Mouse (Mus musculus) kidney, postnatal 0 days (tissue): Measurements from ENCODE around the gene Orai1. TPM values are rescaled to one million over a fixed set of nuclear protein-coding genes. Genes with fewer than 3 reads are reported as not detected.
"Not testable (repeated sequence)": the region's sequence is repeated elsewhere in the genome, so short reads cannot be mapped to it uniquely, and the experiment has no call there.

Source experiments
- ATAC-seq: fragments of 200-750 bp; cut with Nextera tagmentation; replicated peaks from 2 replicates; pipeline ENCODE4 v1.8.0; 2017; ENCODE audit warnings: low read depth, moderate number of reproducible peaks, moderate TSS enrichment, moderate library complexity; ENCODE audit not compliant: low FRiP score
- DNase-seq: peaks from one replicate; pipeline ENCODE4 v3.0.0-alpha.2; 2016; ENCODE audit warnings: low spot score
- H3K27ac ChIP-seq: fragments of 300-500 bp; sonication (generic); 2 replicates; pipeline ENCODE4 v1.5.1; 2014; ENCODE audit warnings: mild to moderate bottlenecking
- H3K27me3 ChIP-seq: fragments of 300-500 bp; sonication (generic); 2 replicates; pipeline ENCODE4 v1.6.1; 2014; ENCODE audit warnings: low read length, mixed read lengths; ENCODE audit not compliant: insufficient read depth
- H3K36me3 ChIP-seq: fragments of 300-500 bp; sonication (generic); 2 replicates; pipeline ENCODE4 v1.6.1; 2014; ENCODE audit warnings: low read length, mixed read lengths; ENCODE audit not compliant: insufficient read depth
- H3K4me1 ChIP-seq: fragments of 300-500 bp; sonication (generic); replicated peaks from 2 replicates; pipeline ENCODE4 v1.6.1; 2014; ENCODE audit warnings: antibody characterized with exemption, low read length, mixed read lengths; ENCODE audit not compliant: insufficient read depth
- H3K4me2 ChIP-seq: fragments of 300-500 bp; sonication (generic); 2 replicates; pipeline ENCODE4 v1.6.1; 2014; ENCODE audit warnings: mild to moderate bottlenecking, low read length, moderate library complexity, mixed read lengths
- H3K4me3 ChIP-seq: fragments of 300-500 bp; sonication (generic); replicated peaks from 2 replicates; pipeline ENCODE4 v1.5.1; 2014; ENCODE audit warnings: low read depth, low read length
- H3K9ac ChIP-seq: fragments of 300-500 bp; sonication (generic); 2 replicates; pipeline ENCODE4 v1.6.1; 2014; ENCODE audit warnings: low read depth, low read length
- H3K9me3 ChIP-seq: fragments of 300-500 bp; sonication (generic); replicated peaks from 2 replicates; pipeline ENCODE4 v1.6.1; 2016; ENCODE audit warnings: low read length, inconsistent platforms, mixed read lengths
- CTCF ChIP-seq: IDR thresholded peaks from 2 replicates; pipeline ENCODE4 v1.5.1; 2016; ENCODE audit warnings: antibody characterized with exemption, low read depth, mild to moderate bottlenecking, moderate library complexity
- WGBS: fragments of 180-500 bp; shearing (Covaris S2); extraction: QIAGEN DNeasy Blood & Tissue Kit; methylation state at CpG from one replicate; pipeline ENCODE4 v1.1.7; 2014; 5-methylcytosine and 5-hydroxymethylcytosine counted together
- polyA plus RNA-seq: library from polyadenylated mRNA; unstranded; fragments of >200 nt; fragmentation: Nextera tagmentation; extraction: Ambion mirVana; gene quantifications from 2 replicates; pipeline ENCODE4 v1.2.1, GENCODE M21; 2015

Gene Orai1
- polyA plus RNA-seq: 22.5 and 23.4 TPM in 2 replicates

DNA sequence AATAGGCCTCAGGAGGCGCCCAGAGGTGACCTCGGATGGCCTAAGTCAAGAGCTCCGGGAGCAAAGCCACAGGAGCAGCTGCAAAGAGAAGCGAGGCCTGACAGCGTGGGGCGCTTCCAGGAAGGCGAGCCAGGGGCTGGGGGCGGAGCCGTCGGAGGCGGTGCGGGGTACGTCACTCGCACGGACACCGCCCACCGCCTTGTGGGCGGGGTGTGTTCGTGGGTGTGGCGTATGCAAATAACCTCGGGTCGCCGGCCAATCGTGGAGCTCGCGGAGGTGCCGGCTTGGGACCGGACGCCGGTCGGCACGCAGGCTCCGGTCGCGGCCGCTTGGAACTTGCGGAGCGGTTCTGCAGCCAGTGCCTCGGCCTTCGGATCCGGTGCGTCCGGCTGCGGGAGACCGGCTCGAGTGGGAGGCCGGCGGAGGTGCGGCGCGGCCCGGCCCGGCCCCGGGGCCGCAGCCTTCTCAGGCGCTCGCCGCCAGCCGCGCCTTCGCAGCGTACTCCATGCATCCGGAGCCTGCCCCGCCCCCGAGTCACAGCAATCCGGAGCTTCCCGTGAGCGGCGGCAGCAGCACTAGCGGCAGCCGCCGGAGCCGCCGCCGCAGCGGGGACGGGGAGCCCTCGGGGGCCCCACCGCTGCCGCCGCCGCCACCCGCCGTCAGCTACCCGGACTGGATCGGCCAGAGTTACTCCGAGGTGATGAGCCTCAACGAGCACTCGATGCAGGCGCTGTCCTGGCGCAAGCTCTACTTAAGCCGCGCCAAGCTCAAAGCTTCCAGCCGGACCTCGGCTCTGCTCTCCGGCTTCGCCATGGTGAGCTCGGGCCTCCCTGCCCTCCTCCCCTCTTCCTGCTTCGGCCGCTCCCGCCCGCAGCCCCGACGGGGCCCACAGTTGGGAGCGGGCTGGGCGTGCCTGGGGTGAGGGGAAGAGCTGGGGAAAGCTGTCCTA is at the start of gene Orai1:
Orai1 (plus strand) TSS at position 322 of the 949 bp plus-strand sequence.
- peak; percentile 93 for ATAC-seq
- peak; percentile 29; the same call in 1 of the 2 replicates for TF ChIP-seq CTCF
- H3K36me3 ChIP-seq: no peaks in the 10 kb centered on the region
- peak within 1 kb of the TSS; percentile 85 for H3K4me2 ChIP-seq
- peak; percentile 97 for DNase-seq
- peak within 1 kb of the TSS; percentile 97 for H3K27ac ChIP-seq
- WGBS: under 1% methylated on average over 105 of the region's 106 CpGs
- no peaks in the 10 kb centered on the region for H3K9me3 ChIP-seq
- H3K9ac ChIP-seq: peak within 1 kb of the TSS; percentile 89
- H3K4me1 ChIP-seq: peaks cover 9% of the 10 kb centered on the region
- no peaks in the 10 kb centered on the region for H3K27me3 ChIP-seq
- peak within 1 kb of the TSS; percentile 82 for H3K4me3 ChIP-seq

DNA sequence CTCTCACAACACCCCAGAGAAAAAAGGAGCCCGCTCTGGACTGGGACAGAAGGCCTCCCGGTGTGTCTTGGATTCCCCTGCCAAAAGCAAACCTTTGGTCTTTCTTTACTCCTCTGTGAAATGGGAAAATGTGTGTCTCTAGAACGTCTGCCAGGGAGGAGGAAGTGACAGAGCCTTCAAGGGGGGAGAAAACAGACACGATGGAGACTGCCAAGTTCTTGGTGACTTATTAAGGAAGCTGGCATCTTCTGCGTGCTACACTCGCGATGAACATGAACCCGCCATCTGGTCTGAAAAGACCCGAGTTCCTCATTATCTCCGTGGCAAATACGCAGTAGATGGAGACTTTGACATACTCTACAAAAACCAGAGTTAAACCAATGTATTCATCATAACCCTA is 49.4 kb upstream of the Orai1 start:
- Histone ChIP-seq H3K4me3 (no peak overlapping the region), H3K9me3 (no peaks in the 10 kb centered on the region), H3K36me3 (0 out of 2 replicates have a peak, but pooled peaks cover 3% of the 10 kb centered on the region), H3K4me1 (no peaks in the 10 kb centered on the region), H3K9ac (no peak overlapping the region), H3K4me2 (no peak overlapping the region), H3K27me3 (no peaks in the 10 kb centered on the region), H3K27ac (no peak overlapping the region)
- no peak for ATAC-seq
- TF ChIP-seq CTCF: no peak
- DNase-seq: no peak
- WGBS: 81% methylated on average over 11 of the region's 11 CpGs

DNA sequence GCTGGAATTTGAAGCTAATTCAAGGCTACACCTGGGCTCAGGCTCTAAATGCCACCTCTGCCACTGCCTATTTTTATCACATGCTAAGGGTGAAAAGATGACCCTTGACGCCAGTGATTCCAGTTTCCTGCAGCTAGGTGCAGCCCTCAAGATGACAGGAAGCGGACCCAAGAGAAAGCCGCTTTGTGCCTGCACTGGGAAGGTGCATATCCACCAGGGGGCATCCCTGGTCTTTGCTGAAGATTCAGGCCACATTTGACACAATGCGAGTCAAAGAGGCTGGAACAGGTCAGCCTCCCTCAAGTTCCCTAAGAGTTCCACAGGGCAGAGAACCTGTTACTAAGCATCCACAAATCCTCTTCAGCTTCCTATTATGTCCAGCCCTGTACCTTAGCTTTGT is 46.6 kb upstream of the Orai1 start:
- WGBS: 23% methylated on average over 4 of the region's 4 CpGs
- Histone ChIP-seq H3K4me3 (no peak overlapping the region), H3K9ac (no peak overlapping the region), H3K36me3 (no peaks in the 10 kb centered on the region), H3K4me2 (no peak overlapping the region), H3K4me1 (no peaks in the 10 kb centered on the region), H3K9me3 (no peaks in the 10 kb centered on the region), H3K27ac (no peak overlapping the region), H3K27me3 (no peaks in the 10 kb centered on the region)
- TF ChIP-seq CTCF: peak; percentile 91
- ATAC-seq: no peak
- peak; percentile 78 for DNase-seq

DNA sequence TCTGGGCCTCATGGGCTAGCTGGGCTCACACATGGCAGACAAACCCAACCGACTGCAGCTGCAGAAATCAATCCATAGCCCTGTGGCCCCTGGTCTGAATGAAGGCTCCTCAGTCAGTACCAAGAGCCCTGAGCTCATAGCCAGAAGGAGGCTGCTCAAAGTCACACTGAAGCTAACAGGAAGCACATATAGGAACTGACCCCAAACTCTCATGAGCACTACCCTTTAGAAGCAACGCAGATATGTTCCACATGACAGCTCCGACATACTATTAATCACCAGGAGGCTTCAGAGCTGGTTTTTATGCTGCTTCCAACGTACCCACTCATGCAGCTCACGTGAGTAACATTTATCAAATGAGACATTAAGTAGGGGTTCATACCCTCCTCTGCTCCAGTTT is 44.8 kb upstream of the Orai1 start:
- no peaks in the 10 kb centered on the region for H3K4me1 ChIP-seq
- 49% methylated on average over 5 of the region's 5 CpGs for WGBS
- no peaks in the 10 kb centered on the region for H3K27me3 ChIP-seq
- no peak overlapping the region for H3K4me2 ChIP-seq
- no peak overlapping the region for H3K4me3 ChIP-seq
- DNase-seq (no peak), ATAC-seq (no peak)
- no peak overlapping the region for H3K9ac ChIP-seq
- H3K9me3 ChIP-seq: no peaks in the 10 kb centered on the region
- TF ChIP-seq CTCF: no peak
- H3K36me3 ChIP-seq: no peaks in the 10 kb centered on the region
- no peak overlapping the region for H3K27ac ChIP-seq

DNA sequence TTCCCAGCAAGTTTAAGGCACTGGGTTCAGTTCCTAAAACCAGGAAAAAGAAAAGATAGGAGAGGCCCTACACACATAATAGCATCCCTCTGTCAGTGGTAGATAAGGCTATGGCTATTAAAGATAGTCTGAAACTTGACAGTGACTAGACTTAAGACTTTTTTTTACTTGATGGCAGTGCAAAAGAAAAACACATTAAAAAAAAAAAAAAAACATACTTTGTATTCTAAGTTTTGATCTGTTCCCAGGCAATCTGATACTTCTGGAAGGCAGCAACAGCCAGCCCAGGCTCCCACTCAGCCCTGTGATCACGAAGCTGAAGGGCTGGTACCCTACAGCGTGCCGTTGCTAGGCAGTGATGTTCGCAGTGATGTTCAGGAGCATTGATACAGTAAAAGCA is 43.4 kb upstream of the Orai1 start:
- Histone ChIP-seq H3K4me3 (no peak overlapping the region), H3K4me2 (no peak overlapping the region), H3K27ac (no peak overlapping the region), H3K4me1 (no peaks in the 10 kb centered on the region), H3K9me3 (no peaks in the 10 kb centered on the region), H3K9ac (no peak overlapping the region), H3K36me3 (no peaks in the 10 kb centered on the region), H3K27me3 (no peaks in the 10 kb centered on the region)
- ATAC-seq (no peak), DNase-seq (no peak)
- TF ChIP-seq CTCF: no peak
- 80% methylated on average over 4 of the region's 4 CpGs for WGBS

- H3K4me3 ChIP-seq: no peak overlapping the region
- no peaks in the 10 kb centered on the region for H3K9me3 ChIP-seq
- H3K4me2 ChIP-seq: no peak overlapping the region
- no peak for TF ChIP-seq CTCF
- 82% methylated on average over 9 of the region's 9 CpGs for WGBS
- DNase-seq (no peak), ATAC-seq (no peak)
- no peaks in the 10 kb centered on the region for H3K36me3 ChIP-seq
- H3K27me3 ChIP-seq: no peaks in the 10 kb centered on the region
- H3K9ac ChIP-seq: no peak overlapping the region
- no peaks in the 10 kb centered on the region for H3K4me1 ChIP-seq
- no peak overlapping the region for H3K27ac ChIP-seq
Measured at GRCm38 (mm10) chr5:122972116-122972515, 42.8 kb upstream of the Orai1 start.

DNA sequence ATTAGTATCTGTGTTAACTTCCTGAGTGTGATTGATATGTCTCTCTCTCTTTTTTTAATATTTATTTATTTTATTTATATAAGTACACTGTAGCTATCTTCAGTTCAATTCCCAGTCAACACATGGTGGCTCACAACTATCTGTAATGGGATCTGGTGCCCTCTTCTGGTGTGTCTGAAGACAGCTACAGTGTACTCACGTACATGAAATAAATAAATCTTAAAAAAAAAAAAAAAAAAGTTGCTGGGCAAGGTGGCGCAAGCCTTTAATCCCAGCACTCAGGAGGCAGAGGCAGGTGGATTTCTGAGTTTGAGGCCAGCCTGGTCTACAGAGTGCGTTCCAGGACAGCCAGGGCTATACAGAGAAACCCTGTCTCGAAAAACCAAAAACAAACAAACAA is 40.2 kb upstream of the Orai1 start:
- not testable (repeated sequence) for H3K4me3 ChIP-seq, ATAC-seq, H3K27me3 ChIP-seq, H3K36me3 ChIP-seq, H3K4me1 ChIP-seq, H3K9me3 ChIP-seq, DNase-seq, H3K27ac ChIP-seq, H3K4me2 ChIP-seq, H3K9ac ChIP-seq
- WGBS: 89% methylated on average over 4 of the region's 4 CpGs
